Mouse (Mus musculus) hindlimb bud, embryonic 11.5 days (tissue): Measurements from ENCODE around the gene Gucy2e.

Source experiments
- DNase-seq: peaks from one replicate; pipeline ENCODE4 v3.0.0-alpha.2; 2012; ENCODE audit warnings: low read depth, low spot score; ENCODE audit errors: extremely low spot score

Gene Gucy2e

GRCm38 (mm10) chr11:69236926-69237260 is at the start of gene Gucy2e:
Gucy2e (minus strand) TSS chr11:69237036.
- DNase-seq: no peak

DNA sequence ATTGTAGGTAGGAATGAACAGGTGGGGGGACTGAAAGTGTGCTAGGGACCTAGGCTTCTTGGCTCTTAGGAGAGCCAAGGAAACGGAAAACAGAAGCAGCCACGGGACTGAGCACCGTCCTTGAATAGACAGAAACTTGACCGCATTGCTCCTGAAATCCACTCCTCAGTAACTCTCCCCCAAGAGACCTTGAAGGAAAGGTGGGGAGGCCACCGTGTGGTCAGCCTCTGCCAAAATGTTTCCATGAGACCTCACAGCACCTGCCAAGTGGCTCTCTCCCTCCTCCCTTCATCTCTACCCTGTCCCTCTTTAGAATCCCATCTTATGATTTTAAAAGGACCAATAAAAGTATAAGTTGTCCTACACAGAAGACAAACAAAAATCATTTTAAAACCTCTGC is 40.4 kb upstream of the Gucy2e start:
- no peak for DNase-seq

- no peak for DNase-seq
Measured at GRCm38 (mm10) chr11:69276081-69276480, 39.2 kb upstream of the Gucy2e start.

- DNase-seq: no peak
Measured at GRCm38 (mm10) chr11:69275650-69276049, 38.8 kb upstream of the Gucy2e start.

DNA sequence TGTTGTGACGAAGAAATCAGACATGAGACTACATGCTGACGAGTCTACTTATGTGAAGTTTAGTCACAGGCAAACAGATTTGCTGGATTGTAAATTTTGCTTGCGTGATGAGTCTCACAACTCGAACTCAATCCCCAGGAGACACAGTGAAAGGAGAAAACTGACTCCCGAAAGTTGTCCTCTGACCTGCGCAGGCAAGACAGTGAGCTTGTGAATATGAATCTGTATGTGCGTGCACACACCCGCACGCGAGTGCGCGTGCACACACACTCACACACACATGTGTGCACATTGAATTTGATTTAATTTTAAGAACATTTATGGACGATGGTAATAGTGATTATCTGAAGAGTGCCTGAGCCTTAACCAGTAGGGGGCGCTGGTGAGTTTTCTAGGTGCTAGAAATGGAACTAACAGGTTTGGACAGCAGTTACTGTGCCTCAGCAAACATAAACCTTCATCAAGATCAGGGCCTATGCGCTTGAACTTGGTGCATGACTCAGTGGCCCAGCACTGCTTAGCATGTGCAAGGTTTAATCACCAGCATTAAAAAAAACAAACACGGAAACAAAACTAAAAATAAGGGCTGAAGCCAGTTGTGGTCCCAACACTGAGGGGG is 35.4 kb upstream of the Gucy2e start:
- peak; percentile 77 for DNase-seq

- DNase-seq: no peak
Measured at GRCm38 (mm10) chr11:69269575-69269974, 32.7 kb upstream of the Gucy2e start.

DNA sequence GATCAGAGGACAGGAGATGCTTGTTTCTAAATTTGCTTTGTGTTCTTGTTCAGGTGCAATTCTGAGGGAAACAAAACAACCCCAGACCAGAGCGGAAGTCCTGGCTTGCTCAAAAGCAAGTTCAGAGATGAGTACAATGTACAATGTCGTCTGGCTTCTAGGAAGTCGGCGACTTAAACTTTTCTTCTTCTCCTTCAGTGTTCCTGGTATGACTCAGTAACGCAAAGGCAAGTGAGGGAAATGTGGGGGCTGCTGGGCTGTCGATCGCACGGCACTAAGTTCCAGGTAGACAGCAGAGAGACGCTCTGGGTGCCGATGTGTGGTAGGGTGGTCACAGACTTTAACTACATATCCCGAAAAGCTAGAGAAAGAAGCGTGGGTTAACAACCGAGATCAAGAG is 31.3 kb upstream of the Gucy2e start:
- DNase-seq: no peak

DNA sequence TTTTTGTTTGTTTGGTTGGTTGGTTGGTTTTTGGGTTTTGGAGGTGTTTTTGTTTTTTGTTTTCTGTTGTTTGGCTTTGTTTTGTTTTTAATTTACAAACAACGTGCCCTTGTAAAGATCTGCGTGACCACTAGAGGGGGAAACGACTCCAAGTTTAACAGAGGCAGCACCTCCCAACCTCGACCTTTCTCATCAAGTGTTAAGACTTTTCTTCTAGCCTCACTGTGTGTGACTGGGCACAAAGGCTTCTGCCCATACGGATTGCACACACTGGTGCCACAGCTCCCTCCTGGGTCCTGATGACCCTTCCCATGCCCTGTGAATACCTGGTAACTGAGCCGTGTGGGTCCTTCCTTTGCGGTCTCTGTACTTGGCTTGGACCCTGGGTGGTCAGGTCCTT is 30.5 kb upstream of the Gucy2e start:
- no peak for DNase-seq

GRCm38 (mm10) chr11:69266253-69266652 is 29.4 kb upstream of the Gucy2e start:
- DNase-seq: no peak

GRCm38 (mm10) chr11:69265410-69265809 is 28.6 kb upstream of the Gucy2e start:
- DNase-seq: no peak

- no peak for DNase-seq
Measured at GRCm38 (mm10) chr11:69264276-69264675, 27.4 kb upstream of the Gucy2e start.

DNA sequence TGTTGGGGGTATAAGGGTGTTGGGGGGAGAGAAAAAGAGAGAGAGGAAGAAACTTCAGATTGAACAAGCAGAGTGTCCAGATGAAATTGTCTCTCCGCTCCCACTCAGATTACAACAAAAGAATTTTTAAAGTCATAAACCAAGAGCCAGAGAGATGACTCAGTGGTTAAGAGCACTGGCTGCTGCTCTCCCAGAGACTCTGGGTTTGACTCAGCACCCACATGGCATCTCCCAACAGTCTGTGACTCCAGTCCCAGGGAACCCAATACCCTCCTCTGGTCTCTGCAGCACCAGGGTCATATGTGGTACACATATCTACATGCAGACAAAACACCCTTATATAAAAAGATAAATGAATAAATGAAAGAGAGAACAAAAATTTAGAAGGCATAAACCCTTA is 23.3 kb upstream of the Gucy2e start:
- DNase-seq: no peak

DNA sequence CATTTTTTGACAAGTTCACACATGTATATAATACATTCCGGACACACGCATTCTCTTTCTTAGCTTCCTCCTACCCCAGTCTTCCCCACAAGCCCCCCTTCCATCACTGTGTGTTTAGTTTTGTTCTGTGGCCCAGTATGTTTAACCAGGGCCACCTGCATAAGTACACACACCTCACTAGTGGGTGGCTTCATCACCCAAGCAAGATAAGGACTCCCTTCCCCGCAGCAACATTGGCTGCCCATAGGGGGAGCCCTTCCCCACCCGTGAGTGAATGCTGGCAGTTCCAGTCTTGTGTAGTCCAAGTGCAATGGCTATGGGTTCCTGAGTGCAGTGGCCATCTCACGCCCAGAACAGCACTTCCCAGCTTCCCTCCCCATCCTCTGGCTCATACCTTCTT is 21.5 kb upstream of the Gucy2e start:
- DNase-seq: no peak

GRCm38 (mm10) chr11:69257807-69258206 is 21.0 kb upstream of the Gucy2e start:
- peak; percentile 60 for DNase-seq

DNA sequence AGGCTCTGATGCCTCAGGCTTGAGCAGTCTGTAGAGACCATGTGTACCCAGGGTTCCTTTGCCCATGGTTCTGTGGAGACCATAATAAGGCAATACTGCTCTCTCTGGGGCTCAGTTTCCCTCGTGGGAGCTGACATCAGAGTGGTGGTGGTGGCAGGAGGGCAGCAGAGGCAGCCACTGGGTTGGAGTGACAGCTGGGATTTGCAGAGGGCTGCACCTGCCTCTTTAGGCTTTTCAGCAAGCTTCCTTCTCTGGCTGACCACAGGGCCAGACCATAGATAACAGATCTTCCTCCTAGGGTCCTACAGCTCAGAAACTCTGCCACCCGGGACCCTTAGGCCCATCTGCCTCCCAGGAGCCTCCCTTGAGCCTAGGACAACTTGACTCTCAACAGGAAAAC is 20.2 kb upstream of the Gucy2e start:
- no peak for DNase-seq

DNA sequence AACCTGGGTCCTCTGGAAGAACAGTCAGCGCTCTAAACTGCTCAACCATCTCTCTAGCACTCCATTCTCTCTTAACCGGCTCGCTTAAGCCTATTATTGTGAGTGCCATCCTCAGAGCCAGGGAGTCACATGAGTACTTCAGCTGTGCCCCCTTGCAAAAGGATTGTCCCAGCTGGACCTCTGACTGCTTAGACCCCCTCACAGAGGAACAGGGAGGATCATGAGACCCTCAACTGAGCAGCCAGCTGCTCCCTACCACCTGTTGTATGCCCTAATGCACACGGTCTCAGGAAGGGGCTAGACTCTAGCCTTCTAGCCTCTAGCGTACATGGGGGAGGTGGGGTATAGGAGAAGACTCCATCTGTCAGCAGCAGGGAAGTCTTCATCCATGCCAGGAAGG is 18.0 kb upstream of the Gucy2e start:
- DNase-seq: no peak

GRCm38 (mm10) chr11:69253131-69253530 is 16.3 kb upstream of the Gucy2e start:
- DNase-seq: no peak

DNA sequence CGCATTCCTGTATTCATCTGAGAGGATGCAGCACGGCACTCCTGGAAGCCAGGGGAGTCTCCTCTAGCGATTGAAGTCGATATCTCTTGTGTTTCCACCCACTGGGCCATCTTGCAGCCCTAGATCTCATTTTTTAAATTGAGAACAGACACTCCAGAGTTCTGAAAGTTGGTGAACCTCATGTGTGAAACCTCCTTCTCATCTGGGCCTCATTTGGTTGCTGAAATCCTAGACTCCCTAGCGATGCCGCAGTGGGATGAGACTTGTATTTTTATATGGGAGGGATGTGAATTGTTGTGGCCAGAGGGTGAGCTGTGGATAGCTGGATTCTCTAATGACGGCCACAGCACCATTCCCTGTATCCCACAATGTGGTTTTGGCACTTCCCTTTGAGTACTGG is 15.1 kb upstream of the Gucy2e start:
- DNase-seq: no peak

GRCm38 (mm10) chr11:69251135-69251842 is 14.5 kb upstream of the Gucy2e start:
- no peak for DNase-seq

DNA sequence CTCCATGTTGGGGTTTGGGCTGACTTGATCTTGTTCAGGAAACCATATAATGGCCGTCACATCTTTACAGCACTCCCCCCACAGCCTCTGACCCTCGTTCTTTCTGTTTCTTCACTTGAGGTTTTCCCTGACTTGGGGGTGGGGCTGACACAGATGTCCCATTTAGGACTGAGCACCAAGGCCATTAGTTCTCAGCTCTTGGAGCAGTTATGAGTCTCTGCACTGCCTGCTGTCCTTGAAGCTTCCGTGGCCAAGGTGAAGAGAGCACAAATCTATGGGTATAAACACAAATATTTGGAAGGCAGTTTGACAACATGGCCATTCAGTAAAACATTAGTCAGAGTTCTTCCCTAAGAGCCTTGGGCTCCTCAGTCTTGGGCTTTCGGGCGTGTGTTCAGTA is 13.3 kb upstream of the Gucy2e start:
- DNase-seq: no peak

- no peak for DNase-seq
Measured at GRCm38 (mm10) chr11:69249131-69249530, 12.3 kb upstream of the Gucy2e start.

DNA sequence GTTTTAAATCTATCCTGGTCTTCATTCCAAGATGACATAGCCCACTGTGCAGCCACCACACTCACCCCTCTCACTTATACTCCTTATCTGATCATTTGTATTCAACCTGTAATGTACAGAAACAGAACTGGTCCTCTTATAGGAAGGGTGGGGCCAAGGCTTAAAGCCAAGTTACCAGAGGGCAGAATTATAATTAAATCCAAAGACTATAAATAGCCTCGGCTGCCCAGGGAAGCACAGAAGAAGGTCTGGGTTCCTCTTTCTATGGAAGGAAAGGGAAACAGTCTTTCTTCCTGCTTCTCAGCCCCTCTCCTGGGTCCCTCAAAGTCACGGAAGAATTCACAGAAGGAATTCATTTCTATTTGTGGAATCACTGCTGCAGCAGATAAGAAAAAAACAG is 8.8 kb upstream of the Gucy2e start:
- DNase-seq: no peak

DNA sequence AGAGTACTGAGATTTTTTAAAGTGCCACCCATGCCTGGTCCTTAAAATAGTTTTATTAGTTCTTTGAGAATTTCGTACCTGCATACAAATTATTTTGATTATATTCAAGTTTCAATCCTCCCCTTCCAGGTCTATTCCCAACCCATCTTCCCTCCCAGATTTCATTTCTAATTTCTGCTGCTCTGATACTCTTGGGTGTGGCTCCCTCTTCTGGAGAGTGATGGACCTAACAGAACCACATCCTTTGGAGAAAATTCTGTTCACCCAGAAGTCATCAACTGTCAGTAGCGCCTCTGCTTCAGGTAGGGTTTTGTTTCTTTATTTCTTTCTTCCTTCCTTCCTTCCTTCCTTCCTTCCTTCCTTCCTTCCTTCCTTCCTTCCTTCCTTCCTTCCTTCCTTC is 8.1 kb upstream of the Gucy2e start:
- DNase-seq: no peak
